Mouse (Mus musculus) lung, adult 2 months (tissue): ENCODE results near the gene Chic1.

Experiments used
- CTCF ChIP-seq: fragments of 200-500 bp; IDR thresholded peaks from 2 replicates; pipeline ENCODE4 v1.5.1; 2011; ENCODE audit warnings: mild to moderate bottlenecking, low read length, control low read depth; ENCODE audit not compliant: insufficient read depth
- POLR2A ChIP-seq: fragments of 200-500 bp; IDR thresholded peaks from 2 replicates; pipeline ENCODE4 v1.6.1; 2011; ENCODE audit warnings: low read depth, mild to moderate bottlenecking, control low read depth, low read length, borderline replicate concordance; ENCODE audit errors: extremely low read depth

DNA sequence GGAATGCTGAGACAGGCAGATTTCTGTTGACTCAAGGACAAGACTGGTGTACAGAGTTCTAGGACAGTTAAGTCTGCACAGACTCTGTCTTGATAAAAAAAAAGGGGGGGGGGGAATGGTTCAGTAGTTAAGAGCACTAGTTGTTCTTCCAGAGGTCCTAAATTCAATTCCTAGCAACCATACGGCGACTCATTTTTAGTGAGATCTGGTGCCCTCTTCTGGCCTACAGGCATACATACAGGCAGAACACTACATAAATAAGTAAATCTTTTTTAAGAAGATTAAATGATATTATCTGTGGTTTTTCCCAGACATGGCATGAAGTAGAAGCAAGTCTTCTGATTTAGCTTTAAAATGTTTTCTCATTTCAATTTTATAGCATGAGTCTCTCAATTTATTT lies 15.4 kb downstream of the Chic1 start:
- no peak for TF ChIP-seq CTCF
- no peak for TF ChIP-seq POLR2A
